Mouse (Mus musculus): ENCODE data around the gene Syn3. TPM values are rescaled to one million over a fixed set of nuclear protein-coding genes. Genes with fewer than 3 reads are reported as not detected.
A peak's percentile ranks its signal among the peaks of the same experiment; 100 is the strongest.

Syn3 gene
- polyA plus RNA-seq, 1 experiment from 2014 or later: 29.9 TPM

DNA sequence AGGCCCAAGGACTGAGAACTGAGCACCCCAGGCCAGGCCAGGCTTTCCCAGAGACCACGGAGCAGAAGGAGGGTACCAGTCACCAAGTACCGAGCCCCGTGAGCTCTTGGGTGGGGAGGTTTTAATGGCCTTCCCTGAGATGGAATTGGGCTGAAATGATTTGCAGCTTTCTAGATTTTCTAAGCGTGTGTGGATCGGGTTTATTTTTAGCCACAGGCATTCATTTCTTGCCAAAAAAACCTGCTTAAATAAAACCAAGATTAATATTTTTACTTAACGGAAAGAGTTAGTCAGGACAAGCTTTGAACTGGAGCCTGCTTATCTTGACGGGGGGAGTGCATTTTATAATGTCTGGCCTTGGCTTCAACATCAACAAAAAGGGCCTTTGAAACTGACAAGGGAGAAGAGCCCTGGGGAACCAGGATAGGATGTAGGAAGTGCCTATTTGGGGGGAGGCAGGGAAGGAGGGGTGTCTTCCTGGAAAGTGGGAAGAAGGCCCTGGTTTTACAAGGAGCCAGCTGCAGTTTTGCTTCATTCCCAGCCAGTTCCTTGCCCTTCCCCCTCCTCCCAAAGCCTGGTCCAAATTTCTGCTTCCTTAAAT lies 166.9 kb downstream of the Syn3 start:
- 55% methylated on average over 7 of the region's 7 CpGs for WGBS
- Histone ChIP-seq H3K36me3 (ENCODE audit: control insufficient read depth, insufficient read depth, low read length) (no peaks in the 10 kb centered on the region), H3K27ac (ENCODE audit: low read depth, low read length) (peak overlapping the region; percentile 60), H3K4me1 (ENCODE audit: control insufficient read depth, insufficient read depth, low read depth, low read length) (peaks cover 9% of the 10 kb centered on the region), H3K4me3 (ENCODE audit: low read length) (no peak overlapping the region), H3K9me3 (ENCODE audit: control insufficient read depth, low read length) (no peaks in the 10 kb centered on the region), H3K4me2 (ENCODE audit: low read length) (no peak overlapping the region), H3K9ac (ENCODE audit: low read depth, low read length) (no peak overlapping the region), H3K27me3 (replicated peaks; ENCODE audit: control insufficient read depth, insufficient read depth, low read length) (no peaks in the 10 kb centered on the region)
- no peak for ATAC-seq

DNA sequence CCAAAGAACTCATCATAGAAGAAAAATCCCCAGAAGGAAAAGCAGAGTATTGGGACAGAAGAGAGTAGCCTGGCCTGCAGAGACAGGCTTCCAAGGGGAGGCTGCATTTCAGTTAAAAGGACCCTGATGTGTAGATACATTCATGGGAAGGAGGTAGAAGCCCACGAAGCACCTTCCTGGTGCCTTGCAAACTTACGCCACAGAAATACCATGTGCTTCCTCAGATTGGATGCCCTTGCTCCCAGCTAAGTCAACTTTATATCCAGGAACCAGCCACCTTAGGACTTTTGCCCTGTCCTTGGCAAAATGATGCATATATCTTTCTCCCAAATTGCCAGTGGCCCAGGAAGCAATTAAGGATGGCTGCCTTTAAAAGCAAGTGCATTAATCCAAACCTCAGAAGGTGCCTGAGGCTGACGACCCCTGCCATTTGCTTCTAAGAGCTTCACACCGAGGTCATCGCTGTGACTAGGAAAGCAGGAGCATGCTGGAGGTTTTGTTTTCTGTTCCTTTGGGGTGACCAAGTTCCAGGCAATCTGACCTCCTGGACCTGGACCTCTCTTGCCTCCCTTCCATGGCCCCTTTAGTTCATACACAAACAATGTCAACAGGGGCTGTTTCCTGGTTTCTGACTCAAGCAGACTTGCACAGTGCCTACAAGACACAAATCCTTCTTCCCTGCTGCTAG lies 167.6 kb downstream of the Syn3 start:
- Histone ChIP-seq H3K4me3 (ENCODE audit: low read length) (no peak overlapping the region), H3K9me3 (ENCODE audit: control insufficient read depth, low read length) (no peaks in the 10 kb centered on the region), H3K4me2 (ENCODE audit: low read length) (no peak overlapping the region), H3K27me3 (replicated peaks; ENCODE audit: control insufficient read depth, insufficient read depth, low read length) (no peaks in the 10 kb centered on the region), H3K36me3 (ENCODE audit: control insufficient read depth, insufficient read depth, low read length) (no peaks in the 10 kb centered on the region), H3K9ac (ENCODE audit: low read depth, low read length) (no peak overlapping the region), H3K27ac (ENCODE audit: low read depth, low read length) (peak overlapping the region; percentile 60), H3K4me1 (ENCODE audit: control insufficient read depth, insufficient read depth, low read depth, low read length) (peaks cover 9% of the 10 kb centered on the region)
- 76% methylated on average over 5 of the region's 5 CpGs for WGBS
- ATAC-seq: no peak

DNA sequence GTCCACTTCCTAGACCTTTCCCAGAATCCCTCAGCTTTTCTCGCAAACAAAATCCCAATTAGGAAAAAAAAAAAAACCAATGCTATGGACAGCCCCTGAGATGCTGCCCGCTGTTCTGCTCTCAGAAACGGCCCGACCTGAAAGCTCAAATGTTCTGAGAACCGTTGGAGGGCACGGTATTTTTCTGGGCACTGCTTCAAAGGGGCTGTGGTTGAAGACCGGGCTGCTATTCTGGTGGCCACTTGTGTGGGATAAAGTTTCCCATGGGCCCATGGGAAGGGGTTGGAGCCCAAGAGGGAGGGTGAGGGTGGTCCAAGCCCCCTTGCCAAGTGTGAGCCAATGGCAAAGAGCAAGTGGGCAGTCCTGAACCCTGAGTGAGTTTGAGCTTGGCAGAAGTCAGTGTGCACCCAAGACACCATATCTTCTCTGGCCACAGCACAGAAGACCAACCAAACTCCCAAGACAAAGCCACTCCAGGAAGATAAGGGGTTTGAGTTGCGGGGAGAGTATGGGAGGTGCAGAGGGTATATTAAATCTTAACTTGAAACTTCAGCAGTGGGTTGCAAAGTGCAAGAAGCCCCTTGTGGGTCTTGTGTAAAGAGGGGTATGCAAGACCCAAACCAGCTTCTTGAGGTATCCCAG lies 169.3 kb downstream of the Syn3 start:
- Histone ChIP-seq H3K9me3 (ENCODE audit: control insufficient read depth, low read length) (no peaks in the 10 kb centered on the region), H3K4me1 (ENCODE audit: control insufficient read depth, insufficient read depth, low read depth, low read length) (peaks cover 9% of the 10 kb centered on the region), H3K9ac (ENCODE audit: low read depth, low read length) (no peak overlapping the region), H3K4me2 (ENCODE audit: low read length) (no peak overlapping the region), H3K27me3 (replicated peaks; ENCODE audit: control insufficient read depth, insufficient read depth, low read length) (no peaks in the 10 kb centered on the region), H3K36me3 (ENCODE audit: control insufficient read depth, insufficient read depth, low read length) (no peaks in the 10 kb centered on the region), H3K4me3 (ENCODE audit: low read length) (no peak overlapping the region), H3K27ac (ENCODE audit: low read depth, low read length) (no peak overlapping the region)
- no peak for ATAC-seq
- 83% methylated on average over 8 of the region's 8 CpGs for WGBS

DNA sequence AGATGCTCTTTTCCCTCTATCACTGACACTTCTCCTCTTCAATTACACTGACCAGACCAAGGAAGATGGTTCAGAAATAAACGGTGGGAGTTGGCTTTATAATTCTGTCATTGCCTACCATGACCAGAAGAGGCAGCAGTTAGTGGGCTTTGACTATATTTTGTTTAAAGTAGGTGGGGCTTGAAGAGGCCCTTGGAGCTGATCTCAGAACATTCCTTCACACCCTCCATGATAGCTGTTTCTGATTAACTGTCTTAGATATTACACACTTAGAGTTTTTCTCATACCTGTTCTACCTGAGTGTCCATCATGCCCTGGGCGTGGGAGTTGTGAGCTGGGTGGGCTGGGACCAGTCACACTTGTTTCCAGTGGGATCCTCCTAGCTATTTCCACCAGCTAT lies 170.0 kb downstream of the Syn3 start:
- Histone ChIP-seq H3K9ac (ENCODE audit: low read depth, low read length) (no peak overlapping the region), H3K27me3 (replicated peaks; ENCODE audit: control insufficient read depth, insufficient read depth, low read length) (no peaks in the 10 kb centered on the region), H3K36me3 (ENCODE audit: control insufficient read depth, insufficient read depth, low read length) (no peaks in the 10 kb centered on the region), H3K9me3 (ENCODE audit: control insufficient read depth, low read length) (no peaks in the 10 kb centered on the region), H3K4me3 (ENCODE audit: low read length) (no peak overlapping the region), H3K27ac (ENCODE audit: low read depth, low read length) (no peak overlapping the region), H3K4me2 (ENCODE audit: low read length) (no peak overlapping the region), H3K4me1 (ENCODE audit: control insufficient read depth, insufficient read depth, low read depth, low read length) (peaks cover 9% of the 10 kb centered on the region)
- no peak for ATAC-seq
- WGBS: 80% methylated on average over 2 of the region's 2 CpGs

DNA sequence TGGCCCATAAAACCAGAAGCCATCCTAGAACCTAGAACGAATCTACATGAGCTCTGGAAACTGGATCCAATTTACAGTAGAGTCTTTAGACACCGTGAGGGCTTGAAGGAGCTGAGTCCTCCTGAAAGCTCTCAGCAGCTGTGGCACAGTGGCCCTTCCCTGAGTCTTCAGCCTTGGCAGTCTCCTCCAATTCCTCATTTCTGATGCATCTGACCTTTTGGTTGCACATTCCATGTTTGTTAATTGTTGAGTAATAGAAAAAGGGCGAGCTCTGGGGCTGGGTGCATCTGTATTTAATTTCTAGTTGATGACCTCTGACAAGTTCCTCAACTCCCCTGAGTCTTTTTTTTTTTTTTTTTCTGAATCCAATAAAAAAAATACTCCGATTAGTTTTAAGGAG lies 170.6 kb downstream of the Syn3 start:
- ATAC-seq: no peak
- 93% methylated on average over 4 of the region's 4 CpGs for WGBS

DNA sequence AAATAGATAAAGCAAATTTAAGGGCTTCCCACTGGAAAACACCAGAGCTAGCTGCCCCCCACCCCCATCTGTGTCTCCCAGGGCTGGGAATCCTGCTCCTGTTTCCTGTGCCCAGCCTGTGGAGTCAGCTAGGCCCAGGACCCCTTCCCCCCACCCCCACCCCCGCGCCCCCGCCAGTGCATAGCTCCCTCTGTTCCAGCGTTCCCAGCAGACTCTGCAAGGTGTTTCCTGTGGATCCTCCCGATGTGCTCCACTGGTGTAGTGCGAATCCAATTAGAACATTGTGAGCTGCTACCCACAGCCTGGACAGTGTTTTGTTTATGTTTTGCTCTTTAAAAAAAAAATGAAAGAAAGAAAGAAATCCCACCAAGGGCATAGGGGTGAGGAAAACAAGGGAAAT lies 173.4 kb downstream of the Syn3 start:
- Histone ChIP-seq H3K27ac (ENCODE audit: low read depth, low read length) (no peak overlapping the region), H3K27me3 (replicated peaks; ENCODE audit: control insufficient read depth, insufficient read depth, low read length) (no peaks in the 10 kb centered on the region), H3K9me3 (ENCODE audit: control insufficient read depth, low read length) (no peaks in the 10 kb centered on the region), H3K4me1 (ENCODE audit: control insufficient read depth, insufficient read depth, low read depth, low read length) (no peaks in the 10 kb centered on the region; the same call in 1 of the 2 replicates), H3K4me2 (ENCODE audit: low read length) (no peak overlapping the region), H3K9ac (ENCODE audit: low read depth, low read length) (no peak overlapping the region), H3K4me3 (ENCODE audit: low read length) (no peak overlapping the region), H3K36me3 (ENCODE audit: control insufficient read depth, insufficient read depth, low read length) (no peaks in the 10 kb centered on the region)
- WGBS: 35% methylated on average over 6 of the region's 6 CpGs
- ATAC-seq: no peak

More for the DNA sequence above, 170.6 kb downstream of the Syn3 start:
- no peaks in the 10 kb centered on the region for H3K9me3 ChIP-seq (ENCODE audit: control insufficient read depth, low read length)
- H3K4me1 ChIP-seq (ENCODE audit: control insufficient read depth, insufficient read depth, low read depth, low read length): peaks cover 9% of the 10 kb centered on the region
- no peak overlapping the region for H3K4me3 ChIP-seq (ENCODE audit: low read length)
- no peaks in the 10 kb centered on the region for H3K27me3 ChIP-seq (replicated peaks; ENCODE audit: control insufficient read depth, insufficient read depth, low read length)
- H3K4me2 ChIP-seq (ENCODE audit: low read length): no peak overlapping the region
- no peak overlapping the region for H3K27ac ChIP-seq (ENCODE audit: low read depth, low read length)
- H3K36me3 ChIP-seq (ENCODE audit: control insufficient read depth, insufficient read depth, low read length): no peaks in the 10 kb centered on the region
- H3K9ac ChIP-seq (ENCODE audit: low read depth, low read length): no peak overlapping the region

DNA sequence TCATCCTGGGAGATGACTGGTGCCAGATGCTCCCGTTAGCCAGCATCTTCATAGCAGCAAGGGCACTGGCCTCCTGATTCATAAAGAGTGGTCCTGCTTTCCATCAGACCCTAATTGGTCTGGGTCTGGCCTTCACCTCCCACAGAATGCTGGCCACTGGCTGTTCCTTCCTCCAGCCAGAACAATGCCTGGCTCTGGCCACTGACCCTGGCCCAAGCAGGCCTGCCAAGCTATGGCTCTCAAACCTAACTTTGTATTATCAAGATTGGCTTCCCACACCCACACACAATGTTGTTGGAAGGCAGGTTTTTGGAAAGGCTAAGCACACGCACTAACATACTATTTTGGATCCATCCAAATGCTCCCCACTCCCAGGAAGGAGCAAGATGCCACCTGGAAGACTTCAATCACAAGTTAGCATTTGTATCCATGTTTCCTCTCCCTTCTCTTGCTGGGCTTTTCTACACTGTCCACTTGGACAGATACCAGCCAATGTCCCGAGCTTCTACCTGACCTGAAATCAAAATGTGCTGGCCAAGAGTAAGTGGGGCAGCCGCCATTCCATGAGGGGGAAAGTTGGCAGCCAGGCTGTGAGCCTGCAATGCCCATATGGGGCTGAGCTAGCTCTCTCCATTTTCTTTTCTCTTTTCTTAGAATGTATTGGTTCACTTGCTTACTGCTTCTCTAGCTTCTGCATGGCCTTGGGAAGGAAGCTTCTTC lies 175.3 kb downstream of the Syn3 start:
- no peaks in the 10 kb centered on the region for H3K27me3 ChIP-seq (replicated peaks; ENCODE audit: control insufficient read depth, insufficient read depth, low read length)
- no peak overlapping the region for H3K9ac ChIP-seq (ENCODE audit: low read depth, low read length)
- H3K9me3 ChIP-seq (ENCODE audit: control insufficient read depth, low read length): no peaks in the 10 kb centered on the region
- 0 out of 2 replicates have a peak overlapping the region, but pooled peaks have one; percentile 41 for H3K27ac ChIP-seq (ENCODE audit: low read depth, low read length)
- H3K4me2 ChIP-seq (ENCODE audit: low read length): no peak overlapping the region
- WGBS: 75% methylated on average over 4 of the region's 4 CpGs
- H3K4me1 ChIP-seq (ENCODE audit: control insufficient read depth, insufficient read depth, low read depth, low read length): peaks cover 10% of the 10 kb centered on the region
- no peak overlapping the region for H3K4me3 ChIP-seq (ENCODE audit: low read length)
- no peaks in the 10 kb centered on the region for H3K36me3 ChIP-seq (ENCODE audit: control insufficient read depth, insufficient read depth, low read length)
- peak; percentile 59; the same call in 1 of the 2 replicates for ATAC-seq

DNA sequence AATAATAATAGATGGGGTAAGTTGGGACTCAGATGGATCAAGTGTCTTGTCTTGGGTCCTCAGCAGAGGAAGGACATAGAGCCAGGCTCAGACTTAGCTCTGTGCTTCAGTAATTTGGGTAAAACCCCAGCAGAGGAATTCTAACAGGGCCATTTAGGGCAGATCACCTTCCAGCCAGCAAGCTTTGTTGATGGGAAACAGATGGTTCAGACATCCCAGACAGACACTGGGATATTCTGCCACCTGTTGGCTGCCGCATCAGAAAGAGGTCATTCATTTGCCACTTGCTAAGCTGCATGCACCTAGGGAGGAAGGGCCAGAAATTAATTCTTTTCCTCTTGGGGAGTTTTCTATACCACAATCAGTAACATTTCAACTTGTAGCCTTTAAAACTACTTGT lies 176.7 kb downstream of the Syn3 start:
- no peak overlapping the region for H3K9ac ChIP-seq (ENCODE audit: low read depth, low read length)
- H3K27ac ChIP-seq (ENCODE audit: low read depth, low read length): no peak overlapping the region
- no peak for ATAC-seq
- H3K36me3 ChIP-seq (ENCODE audit: control insufficient read depth, insufficient read depth, low read length): no peaks in the 10 kb centered on the region
- peaks cover 14% of the 10 kb centered on the region for H3K4me1 ChIP-seq (ENCODE audit: control insufficient read depth, insufficient read depth, low read depth, low read length)
- no peaks in the 10 kb centered on the region for H3K9me3 ChIP-seq (ENCODE audit: control insufficient read depth, low read length)
- no peaks in the 10 kb centered on the region for H3K27me3 ChIP-seq (replicated peaks; ENCODE audit: control insufficient read depth, insufficient read depth, low read length)
- WGBS: 68% methylated on average over 1 of the region's 1 CpGs
- no peak overlapping the region for H3K4me2 ChIP-seq (ENCODE audit: low read length)
- H3K4me3 ChIP-seq (ENCODE audit: low read length): no peak overlapping the region

DNA sequence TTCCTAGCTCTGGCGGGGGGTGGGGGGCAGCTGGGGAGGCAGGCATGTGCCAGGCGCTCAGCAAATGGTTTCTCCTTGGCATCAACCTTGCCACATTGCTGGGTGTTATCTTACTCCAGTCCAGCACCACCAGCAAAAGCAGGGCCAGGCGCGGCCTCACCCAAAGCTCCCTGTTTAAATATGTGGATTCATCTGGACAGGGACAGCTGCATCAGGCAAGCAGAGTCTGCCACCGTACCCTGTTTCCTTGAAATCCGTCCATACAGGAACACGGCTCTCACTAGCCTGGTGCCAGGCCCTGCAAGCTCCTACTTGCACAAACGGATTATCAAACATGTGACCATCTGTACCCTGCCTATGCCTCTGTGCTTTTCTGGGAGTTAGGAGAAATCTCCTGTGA lies 177.5 kb downstream of the Syn3 start:
- Histone ChIP-seq H3K4me3 (ENCODE audit: low read length) (no peak overlapping the region), H3K36me3 (ENCODE audit: control insufficient read depth, insufficient read depth, low read length) (no peaks in the 10 kb centered on the region), H3K9ac (ENCODE audit: low read depth, low read length) (no peak overlapping the region), H3K27ac (ENCODE audit: low read depth, low read length) (no peak overlapping the region), H3K4me2 (ENCODE audit: low read length) (no peak overlapping the region), H3K27me3 (replicated peaks; ENCODE audit: control insufficient read depth, insufficient read depth, low read length) (no peaks in the 10 kb centered on the region), H3K9me3 (ENCODE audit: control insufficient read depth, low read length) (no peaks in the 10 kb centered on the region), H3K4me1 (ENCODE audit: control insufficient read depth, insufficient read depth, low read depth, low read length) (peaks cover 14% of the 10 kb centered on the region)
- WGBS: 76% methylated on average over 8 of the region's 8 CpGs
- ATAC-seq: 0 out of 2 replicates have a peak, but pooled peaks have one; percentile 24

All from hindbrain, embryonic 16.5 days (tissue).